18 mouse cellular contexts compared by ENCODE assay signal in genomic region chr17:18719795-18720194, GRCm38 (mm10).
"Had no signal": no experiment of that assay in that cellular context is flagged by ENCODE, and none has a peak within 500 bp of the region (broad histone marks: within the 10 kb centered on the region; RNA-seq: fewer than 3 reads in every experiment).

No protein-coding gene starts in this region.

- ATAC-seq: hindbrain, embryonic 16.5 days; intestine, embryonic 15.5 days; intestine, postnatal 0 days had no signal

- DNase-seq: gastrocnemius, adult 2 months; gastrocnemius, postnatal 10 days; gastrocnemius, postnatal 25 days; heart, adult 18-20 months; heart, postnatal 10 days; heart, postnatal 4 days; kidney, adult 18-20 months; kidney, adult 8-10 months; kidney, postnatal 10 days; kidney, postnatal 25 days; kidney, postnatal 4 days; layer of hippocampus, adult 9-11 months; layer of hippocampus, postnatal 36 days; liver; liver, embryonic 13.5 days had no signal
